Mouse (Mus musculus) left cerebral cortex, adult 8-10 months (tissue): ENCODE measurements around the gene Abhd8. TPM values are rescaled to one million over a fixed set of nuclear protein-coding genes. Genes with fewer than 3 reads are reported as not detected.
"Not testable (repeated sequence)": the region's sequence is repeated elsewhere in the genome, so short reads cannot be mapped to it uniquely, and the experiment has no call there.

Experiments
- DNase-seq, 2 experiments: peaks; one replicate each; pipeline ENCODE4 v3.0.0; 2022; ENCODE audit warnings: low spot score in 2 of 2
- total RNA-seq, 4 experiments: library from RNA; stranded (reverse); gene quantifications; 2 replicates each; pipeline ENCODE4 v1.2.4; 2022

The Abhd8 gene
- total RNA-seq, 4 experiments from 2014 or later, result 255 to 290 (median 264) TPM

- peak in 1 of 2 experiments; percentile 33 for DNase-seq
These were observed 2.2 kb downstream of the Abhd8 start for GRCm38 (mm10) chr8:71461152-71461840.

- DNase-seq, result no peak
These were observed 2.7 kb downstream of the Abhd8 start for GRCm38 (mm10) chr8:71460716-71461115.

- no peak for DNase-seq
These were observed 5.7 kb downstream of the Abhd8 start for GRCm38 (mm10) chr8:71457659-71458270.

GRCm38 (mm10) chr8:71456906-71457305, 6.5 kb downstream of the Abhd8 start:
- DNase-seq, result no peak

GRCm38 (mm10) chr8:71454668-71455067, 8.8 kb downstream of the Abhd8 start:
- no peak for DNase-seq

- DNase-seq, result no peak
These were observed 10.8 kb downstream of the Abhd8 start for GRCm38 (mm10) chr8:71452669-71453068.

- DNase-seq, result no peak
These were observed 11.7 kb downstream of the Abhd8 start for GRCm38 (mm10) chr8:71451777-71452176.

GRCm38 (mm10) chr8:71451337-71451736, 12.1 kb downstream of the Abhd8 start:
- no peak for DNase-seq

GRCm38 (mm10) chr8:71445096-71445495, 18.4 kb downstream of the Abhd8 start:
- DNase-seq, result no peak

GRCm38 (mm10) chr8:71441404-71441803, 22.1 kb downstream of the Abhd8 start:
- no peak for DNase-seq

GRCm38 (mm10) chr8:71437041-71437440, 26.4 kb downstream of the Abhd8 start:
- no peak for DNase-seq

- not testable (repeated sequence) for DNase-seq
These were observed 30.5 kb downstream of the Abhd8 start for GRCm38 (mm10) chr8:71432935-71433334.

GRCm38 (mm10) chr8:71422121-71422520, 41.3 kb downstream of the Abhd8 start:
- no peak for DNase-seq

GRCm38 (mm10) chr8:71411535-71412273, 51.8 kb downstream of the Abhd8 start:
- no peak for DNase-seq

GRCm38 (mm10) chr8:71408231-71408630, 55.2 kb downstream of the Abhd8 start:
- DNase-seq, result no peak

GRCm38 (mm10) chr8:71407441-71407840, 56.0 kb downstream of the Abhd8 start:
- peak in 1 of 2 experiments; percentile 7 for DNase-seq

Other genes with a start within 250 kb of the Abhd8 start
- 10 to 100 TPM; 28.9 to 34.6 (median 29.7) TPM for gene Myo9b, start 190.9 kb downstream of the Abhd8 start, total RNA-seq
- 10 to 100 TPM; 10.6 to 17.4 (median 12.4) TPM for gene Haus8, start 190.7 kb downstream of the Abhd8 start, total RNA-seq
- gene Use1, start 96.8 kb downstream of the Abhd8 start, total RNA-seq, result 100 to 1,000 TPM; 125 to 140 (median 127) TPM
- gene Ocel1, start 92.4 kb downstream of the Abhd8 start, total RNA-seq, result 10 to 100 TPM; 13.3 to 16.5 (median 14.7) TPM
- 10 to 100 TPM; 32.5 to 39.6 (median 36.7) TPM for gene Nr2f6, start 81.7 kb downstream of the Abhd8 start, total RNA-seq
- gene Ushbp1, start 67.9 kb downstream of the Abhd8 start, total RNA-seq, result 1 to 10 TPM; 3.4 to 5.1 (median 3.9) TPM
- gene Babam1, start 66.8 kb downstream of the Abhd8 start, total RNA-seq, result 100 to 1,000 TPM in 3 of 4 experiments, 10 to 100 TPM in 1; 96.4 to 113 (median 105) TPM
- gene Ankle1, start 57.6 kb downstream of the Abhd8 start, total RNA-seq, result under 1 TPM; 0.34 to 0.63 (median 0.41) TPM
- gene Mrpl34, start 1.3 kb upstream of the Abhd8 start, total RNA-seq, result 10 to 100 TPM; 50.0 to 56.8 (median 53.3) TPM
- 10 to 100 TPM; 59.4 to 75.0 (median 64.0) TPM for gene Dda1, start 5.5 kb upstream of the Abhd8 start, total RNA-seq
- 10 to 100 TPM; 51.0 to 61.5 (median 60.0) TPM for gene Ano8, start 22.3 kb upstream of the Abhd8 start, total RNA-seq
- gene Gtpbp3, start 24.4 kb upstream of the Abhd8 start, total RNA-seq, result 10 to 100 TPM; 28.0 to 37.8 (median 31.0) TPM
- gene Plvap, start 48.1 kb upstream of the Abhd8 start, total RNA-seq, result 10 to 100 TPM in 2 of 4 experiments, 1 to 10 TPM in 2; 7.0 to 11.7 (median 9.6) TPM
- gene Ccdc194, start 62.1 kb upstream of the Abhd8 start, total RNA-seq, result not detected
- 10 to 100 TPM in 1 of 4 experiments, 1 to 10 TPM in 3; 4.1 to 11.8 (median 6.4) TPM for gene Bst2, start 73.8 kb upstream of the Abhd8 start, total RNA-seq
- gene Mvb12a, start 79.3 kb upstream of the Abhd8 start, total RNA-seq, result 10 to 100 TPM; 38.0 to 44.2 (median 39.9) TPM
- gene Tmem221, start 95.2 kb upstream of the Abhd8 start, total RNA-seq, result under 1 TPM in 2 of 4 experiments, not detected in 2; 0.27 to 0.70 TPM
- under 1 TPM in 2 of 4 experiments, not detected in 2; 0.17 to 0.21 TPM for gene Nxnl1, start 102.9 kb upstream of the Abhd8 start, total RNA-seq
- 100 to 1,000 TPM in 1 of 4 experiments, 10 to 100 TPM in 3; 94.4 to 105 (median 97.5) TPM for gene Slc27a1, start 105.2 kb upstream of the Abhd8 start, total RNA-seq
- 10 to 100 TPM; 28.7 to 31.1 (median 29.3) TPM for gene Pgls, start 128.5 kb upstream of the Abhd8 start, total RNA-seq
- 1 to 10 TPM; 1.2 to 3.5 (median 2.3) TPM for gene Fam129c, start 134.0 kb upstream of the Abhd8 start, total RNA-seq
- 10 to 100 TPM; 38.6 to 51.4 (median 45.8) TPM for gene Colgalt1, start 147.3 kb upstream of the Abhd8 start, total RNA-seq
- 100 to 1,000 TPM; 237 to 269 (median 246) TPM for gene Unc13a, start 208.1 kb upstream of the Abhd8 start, total RNA-seq
- gene Jak3, start 212.6 kb upstream of the Abhd8 start, total RNA-seq, result 1 to 10 TPM; 4.4 to 7.3 (median 6.1) TPM
- 1 to 10 TPM; 1.4 to 3.2 (median 2.1) TPM for gene Insl3, start 225.6 kb upstream of the Abhd8 start, total RNA-seq
- under 1 TPM; 0.41 to 0.88 (median 0.70) TPM for gene B3gnt3, start 238.1 kb upstream of the Abhd8 start, total RNA-seq